Mouse (Mus musculus): ENCODE measurements at regions not wholly inside any gene's neighbourhood (a gene's known extent, or its start where the extent isn't known, plus 50 kb on each side); places are given as distances from the start of the nearest gene placed in this dataset.
A peak's percentile ranks its signal among the peaks of the same experiment; 100 is the strongest.

GRCm38 (mm10) chr9:67610696-67611095, 51.2 kb upstream of the Tln2 start:
- no peak for DNase-seq (ENCODE audit: low spot score in 2 of 2)

- no peak for DNase-seq (ENCODE audit: low spot score in 2 of 2)
These were observed 52.2 kb upstream of the Tln2 start for GRCm38 (mm10) chr9:67611676-67612075.

- no peak for DNase-seq (ENCODE audit: low spot score in 2 of 2)
These were observed 52.6 kb upstream of the Tln2 start for GRCm38 (mm10) chr9:67612101-67612500.

GRCm38 (mm10) chr9:67614068-67614727, 54.7 kb upstream of the Tln2 start:
- DNase-seq (ENCODE audit: low spot score in 2 of 2) = no peak

- no peak for DNase-seq (ENCODE audit: low spot score in 2 of 2)
These were observed 56.7 kb upstream of the Tln2 start for GRCm38 (mm10) chr9:67616207-67616606.

GRCm38 (mm10) chr9:67617341-67618217, 58.1 kb upstream of the Tln2 start:
- DNase-seq (ENCODE audit: low spot score in 2 of 2) = peak in 1 of 2 experiments; percentile 20

- DNase-seq (ENCODE audit: low spot score in 2 of 2) = no peak
These were observed 61.4 kb upstream of the Tln2 start for GRCm38 (mm10) chr9:67620945-67621344.

GRCm38 (mm10) chr9:67627196-67627595, 67.7 kb upstream of the Tln2 start:
- no peak for DNase-seq (ENCODE audit: low spot score in 2 of 2)

- DNase-seq (ENCODE audit: low spot score in 2 of 2) = no peak
These were observed 70.1 kb upstream of the Tln2 start for GRCm38 (mm10) chr9:67629624-67630023.

GRCm38 (mm10) chr9:67630173-67630572, 70.7 kb upstream of the Tln2 start:
- no peak for DNase-seq (ENCODE audit: low spot score in 2 of 2)

- DNase-seq (ENCODE audit: low spot score in 2 of 2) = no peak
These were observed 72.3 kb upstream of the Tln2 start for GRCm38 (mm10) chr9:67631741-67632243.

GRCm38 (mm10) chr9:67632521-67633025, 73.1 kb upstream of the Tln2 start:
- DNase-seq (ENCODE audit: low spot score in 2 of 2) = peak in 1 of 2 experiments; percentile 3

GRCm38 (mm10) chr9:67633026-67633741, 73.7 kb upstream of the Tln2 start:
- DNase-seq (ENCODE audit: low spot score in 2 of 2) = peak; percentile 24 to 39

GRCm38 (mm10) chr9:67633761-67634441, 74.4 kb upstream of the Tln2 start:
- DNase-seq (ENCODE audit: low spot score in 2 of 2) = peak; percentile 46 to 74

GRCm38 (mm10) chr9:67646820-67647219, 87.3 kb upstream of the Tln2 start:
- DNase-seq (ENCODE audit: low spot score in 2 of 2) = no peak

- no peak for DNase-seq (ENCODE audit: low spot score in 2 of 2)
These were observed 94.5 kb upstream of the C2cd4b start for GRCm38 (mm10) chr9:67664773-67665172.

GRCm38 (mm10) chr9:67670261-67671020, 88.8 kb upstream of the C2cd4b start:
- DNase-seq (ENCODE audit: low spot score in 2 of 2) = no peak

- no peak for DNase-seq (ENCODE audit: low spot score in 2 of 2)
These were observed 82.3 kb upstream of the C2cd4b start for GRCm38 (mm10) chr9:67676906-67677305.

GRCm38 (mm10) chr9:67683367-67683766, 75.9 kb upstream of the C2cd4b start:
- peak; percentile 65 to 70 for DNase-seq (ENCODE audit: low spot score in 2 of 2)

GRCm38 (mm10) chr9:67692396-67692795, 66.8 kb upstream of the C2cd4b start:
- DNase-seq (ENCODE audit: low spot score in 2 of 2) = no peak

GRCm38 (mm10) chr9:67693716-67694115, 65.5 kb upstream of the C2cd4b start:
- DNase-seq (ENCODE audit: low spot score in 2 of 2) = no peak

Data from cerebellum, postnatal 4 days (tissue).